Mouse (Mus musculus) lung, postnatal 0 days (tissue): ENCODE measurements at regions not wholly inside any gene's neighbourhood (a gene's known extent, or its start where the extent isn't known, plus 50 kb on each side); places are given as distances from the start of the nearest gene placed in this dataset.

ENCODE experiments used
- CTCF ChIP-seq: IDR thresholded peaks from 2 replicates; pipeline ENCODE4 v1.5.1; 2016; ENCODE audit warnings: antibody characterized with exemption, mild to moderate bottlenecking
- EP300 ChIP-seq: IDR thresholded peaks from 2 replicates; pipeline ENCODE4 v1.6.1; 2016; ENCODE audit warnings: antibody characterized with exemption, mild to moderate bottlenecking, control low read depth

DNA sequence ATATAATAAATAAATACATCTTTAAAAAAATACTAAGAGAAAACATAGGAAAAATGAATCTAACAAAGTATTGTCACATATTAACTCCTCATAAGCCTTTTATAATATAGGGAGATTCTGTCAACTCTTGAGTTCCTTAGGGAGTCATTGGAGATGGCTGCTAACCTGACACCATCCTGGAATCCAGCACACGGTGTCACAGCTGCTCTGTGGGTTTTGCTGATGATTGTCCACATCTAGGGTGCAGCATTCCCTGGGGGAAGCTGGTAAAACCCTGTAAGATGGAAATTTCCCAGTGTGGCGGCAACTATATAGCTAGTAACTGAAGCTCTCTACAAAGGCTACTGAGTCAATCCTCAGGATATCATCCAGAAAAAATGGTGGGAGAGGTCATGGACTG, 58.9 kb upstream of the E2f3 start:
- TF ChIP-seq CTCF (no peak), EP300 (no peak)
